In the genomic region with DNA sequence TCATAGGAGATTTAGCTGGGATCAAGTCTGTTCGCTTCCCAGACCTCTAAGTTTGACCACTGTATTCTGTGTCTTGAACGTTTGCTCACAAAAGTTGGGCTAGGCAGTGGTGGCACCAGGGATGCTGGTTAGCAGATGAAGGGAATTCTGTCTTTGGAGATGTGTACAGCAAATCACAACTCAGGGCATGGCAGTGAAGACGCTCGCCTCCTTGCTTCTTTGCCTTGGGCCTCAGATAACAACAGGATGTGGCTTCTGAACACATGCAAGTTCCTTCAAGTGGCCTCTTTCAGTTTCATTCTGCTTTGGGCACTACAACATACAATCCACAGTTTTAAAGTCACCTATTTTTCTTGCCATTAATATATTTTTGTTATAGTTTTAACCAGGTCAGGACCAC, we compare ENCODE assay signal across 11 mouse cellular contexts. TPM values are rescaled to one million over a fixed set of nuclear protein-coding genes. Genes with fewer than 3 reads are reported as not detected.
DNase-seq lines count a peak whose midpoint lies in the region; ATAC-seq lines count a peak whose summit lies in the region.
"Had no signal": no experiment of that assay in that cellular context is flagged by ENCODE, and none has a peak within 500 bp of the region (broad histone marks: within the 10 kb centered on the region; RNA-seq: fewer than 3 reads in every experiment).

No protein-coding gene starts in this region.

- no peaks in the 10 kb centered on the region for H3K36me3 ChIP-seq in kidney, embryonic 16.5 days (ENCODE audit: insufficient read depth, low read length)
- H3K36me3 ChIP-seq in liver, embryonic 12.5 days, result no peaks in the 10 kb centered on the region
- H3K36me3 ChIP-seq in hindbrain, embryonic 13.5 days, result no peaks in the 10 kb centered on the region
- no peaks in the 10 kb centered on the region for H3K36me3 ChIP-seq in limb, embryonic 10.5 days
- H3K36me3 ChIP-seq: G1E had no signal

- H3K9ac ChIP-seq in kidney, embryonic 16.5 days (replicated peaks; ENCODE audit: low read length), result no peak overlapping the region
- no peak overlapping the region for H3K9ac ChIP-seq in liver, embryonic 12.5 days
- no peak overlapping the region for H3K9ac ChIP-seq in hindbrain, embryonic 13.5 days

- H3K27me3 ChIP-seq in kidney, embryonic 16.5 days (ENCODE audit: insufficient read depth, low read length), result no peaks in the 10 kb centered on the region
- no peaks in the 10 kb centered on the region for H3K27me3 ChIP-seq in liver, embryonic 12.5 days (replicated peaks)
- H3K27me3 ChIP-seq in hindbrain, embryonic 13.5 days, result no peaks in the 10 kb centered on the region
- H3K27me3 ChIP-seq in limb, embryonic 10.5 days (ENCODE audit: low read depth, poor library complexity, severe bottlenecking), result no peaks in the 10 kb centered on the region

- no peaks in the 10 kb centered on the region for H3K9me3 ChIP-seq in kidney, embryonic 16.5 days (ENCODE audit: low read length)
- H3K9me3 ChIP-seq in liver, embryonic 12.5 days (replicated peaks), result no peaks in the 10 kb centered on the region
- H3K9me3 ChIP-seq in hindbrain, embryonic 13.5 days, result no peaks in the 10 kb centered on the region
- no peaks in the 10 kb centered on the region for H3K9me3 ChIP-seq in limb, embryonic 10.5 days (replicated peaks)
- H3K9me3 ChIP-seq: G1E had no signal

- H3K4me2 ChIP-seq in kidney, embryonic 16.5 days (replicated peaks; ENCODE audit: low read depth, low read length), result no peak overlapping the region
- peak overlapping the region; percentile 23; the same call in 1 of the 2 replicates for H3K4me2 ChIP-seq in liver, embryonic 12.5 days
- no peak overlapping the region for H3K4me2 ChIP-seq in hindbrain, embryonic 13.5 days

- H3K4me3 ChIP-seq in kidney, embryonic 16.5 days (ENCODE audit: low read length), result no peak overlapping the region
- H3K4me3 ChIP-seq in liver, embryonic 12.5 days, result no peak overlapping the region
- H3K4me3 ChIP-seq in hindbrain, embryonic 13.5 days, result no peak overlapping the region
- H3K4me3 ChIP-seq in limb, embryonic 10.5 days, result no peak overlapping the region

- intact Hi-C loops in left cerebral cortex, postnatal 4 days (cut with DNase I), result no loop called here

- no peak overlapping the region for H3K27ac ChIP-seq in kidney, embryonic 16.5 days (ENCODE audit: low read length)
- no peak overlapping the region for H3K27ac ChIP-seq in liver, embryonic 12.5 days
- H3K27ac ChIP-seq in hindbrain, embryonic 13.5 days, result no peak overlapping the region
- H3K27ac ChIP-seq in limb, embryonic 10.5 days, result no peak overlapping the region

- 72% methylated on average over 4 of the region's 4 CpGs for WGBS in kidney, embryonic 16.5 days
- WGBS in liver, embryonic 12.5 days (ENCODE audit: insufficient replicate concordance), result 31% methylated on average over 4 of the region's 4 CpGs
- WGBS in hindbrain, embryonic 13.5 days, result 81% methylated on average over 4 of the region's 4 CpGs
- WGBS in limb, embryonic 10.5 days, result 83% methylated on average over 4 of the region's 4 CpGs

- H3K4me1 ChIP-seq in kidney, embryonic 16.5 days (ENCODE audit: insufficient read depth, low read length), result peaks cover 33% of the 10 kb centered on the region
- 0 out of 2 replicates have a peak, but pooled peaks cover 16% of the 10 kb centered on the region for H3K4me1 ChIP-seq in liver, embryonic 12.5 days
- peaks cover 15% of the 10 kb centered on the region for H3K4me1 ChIP-seq in hindbrain, embryonic 13.5 days (replicated peaks)
- peaks cover 35% of the 10 kb centered on the region for H3K4me1 ChIP-seq in limb, embryonic 10.5 days

- ATAC-seq in kidney, embryonic 16.5 days (ENCODE audit: low FRiP score, low TSS enrichment), result no peak
- peak; percentile 90 for ATAC-seq in activated CD4-positive, CD25-positive, alpha-beta regulatory T cell, adult 4 months
- no peak for ATAC-seq in liver, embryonic 12.5 days
- no peak for ATAC-seq in hindbrain, embryonic 13.5 days (ENCODE audit: low FRiP score)

- DNase-seq in kidney, adult 9 months, result peak; percentile 40
- DNase-seq in spleen, postnatal 36 days (ENCODE audit: low spot score in 2 of 2), result peak; percentile 77 to 84
- DNase-seq in left cerebral cortex, postnatal 4 days, result no peak
- no peak for DNase-seq in limb, embryonic 10.5 days (ENCODE audit: low spot score)

RNA-seq across cellular contexts. Expression of a gene that starts 19.8 kb away (rescaled TPM):
- polyA plus RNA-seq in kidney, embryonic 16.5 days (2015; fragmentation: Nextera tagmentation; extraction: Ambion mirVana), result not detected in 2 replicates
- not detected for polyA plus RNA-seq in activated CD4-positive, CD25-positive, alpha-beta regulatory T cell, adult 4 months (2017; shearing (Covaris generic))
- polyA plus RNA-seq in liver, embryonic 12.5 days (2016; fragmentation: Nextera tagmentation; extraction: Ambion mirVana), result not detected in 2 replicates
- polyA plus RNA-seq in hindbrain, embryonic 13.5 days (2015; fragmentation: Nextera tagmentation; extraction: Ambion mirVana), result not detected in 2 replicates
- total RNA-seq in left cerebral cortex, postnatal 4 days (2021), result not detected
- not detected in 2 replicates for polyA plus RNA-seq in limb, embryonic 10.5 days (2016; fragmentation: Nextera tagmentation; extraction: Ambion mirVana)
- total RNA-seq: G1E had no signal
- polyA plus RNA-seq: G1E; kidney, embryonic 14.5 days; liver, embryonic 16.5 days had no signal

Comparison
In these comparisons a context has a peak if more than half of its experiments do, and no peak if none do; other contexts are left out.
1. DNase-seq: peak in kidney, adult 9 months (single experiment) and spleen, postnatal 36 days (2 of 2); none in left cerebral cortex, postnatal 4 days (single experiment) and limb, embryonic 10.5 days (single experiment).